Comparison of ENCODE assay signal across 26 mouse cellular contexts in genomic region chr2:164723276-164723675, GRCm38 (mm10). TPM values are rescaled to one million over a fixed set of nuclear protein-coding genes. Genes with fewer than 3 reads are reported as not detected.
DNase-seq lines count a peak whose midpoint lies in the region; ATAC-seq lines count a peak whose summit lies in the region.
"Had no signal": no experiment of that assay in that cellular context is flagged by ENCODE, and none has a peak within 500 bp of the region (broad histone marks: within the 10 kb centered on the region; RNA-seq: fewer than 3 reads in every experiment).

No protein-coding gene starts in this region.

- no peak overlapping the region for H3K4me3 ChIP-seq in limb, embryonic 15.5 days
- no peak overlapping the region for H3K4me3 ChIP-seq in limb, embryonic 10.5 days
- H3K4me3 ChIP-seq in forebrain, embryonic 16.5 days (replicated peaks; ENCODE audit: low read length): no peak overlapping the region

- no peak overlapping the region for H3K4me2 ChIP-seq in limb, embryonic 15.5 days
- H3K4me2 ChIP-seq in forebrain, embryonic 16.5 days (ENCODE audit: low read length): no peak overlapping the region

- no peak for DNase-seq in limb, embryonic 10.5 days (ENCODE audit: low spot score)
- DNase-seq in ES-CJ7 (ENCODE audit: low read depth, low spot score): peak; percentile 30
- DNase-seq in R1 (ENCODE audit: low read depth, low spot score): peak; percentile 74
- peak; percentile 56 for DNase-seq in ZHBTc4 (ENCODE audit: low read depth, low spot score)
- DNase-seq in B cell, adult 2 months: no peak
- no peak for DNase-seq in cerebellum, adult 11-12 months
- DNase-seq: adrenal gland, adult 2 months; adrenal gland, adult 8-10 months; adrenal gland, postnatal 10 days; adrenal gland, postnatal 14 days; adrenal gland, postnatal 25 days; adrenal gland, postnatal 36 days; cerebellum, adult 11 months; cerebellum, adult 18-20 months; cerebellum, adult 2 months; cerebellum, adult 8-10 months; cerebellum, adult 9-10 months; cerebellum, adult 9-11 months had no signal

- WGBS in limb, embryonic 15.5 days: 70% methylated on average over 4 of the region's 4 CpGs
- 68% methylated on average over 4 of the region's 4 CpGs for WGBS in limb, embryonic 10.5 days
- 55% methylated on average over 4 of the region's 4 CpGs for WGBS in forebrain, embryonic 16.5 days

- no peaks in the 10 kb centered on the region for H3K27me3 ChIP-seq in limb, embryonic 15.5 days
- H3K27me3 ChIP-seq in limb, embryonic 10.5 days (ENCODE audit: low read depth, poor library complexity, severe bottlenecking): no peaks in the 10 kb centered on the region
- no peaks in the 10 kb centered on the region for H3K27me3 ChIP-seq in forebrain, embryonic 16.5 days (replicated peaks; ENCODE audit: control insufficient read depth, insufficient read depth, low read length)

- no peaks in the 10 kb centered on the region for H3K4me1 ChIP-seq in limb, embryonic 15.5 days
- H3K4me1 ChIP-seq in limb, embryonic 10.5 days: no peaks in the 10 kb centered on the region
- H3K4me1 ChIP-seq in forebrain, embryonic 16.5 days (replicated peaks; ENCODE audit: control insufficient read depth, insufficient read depth, low read length): no peaks in the 10 kb centered on the region

- H3K9me3 ChIP-seq in limb, embryonic 15.5 days: no peaks in the 10 kb centered on the region
- H3K9me3 ChIP-seq in limb, embryonic 10.5 days (replicated peaks): no peaks in the 10 kb centered on the region
- H3K9me3 ChIP-seq in forebrain, embryonic 16.5 days (ENCODE audit: control insufficient read depth, low read length): no peaks in the 10 kb centered on the region
- H3K9me3 ChIP-seq: G1E had no signal

- H3K27ac ChIP-seq in limb, embryonic 15.5 days: no peak overlapping the region
- no peak overlapping the region for H3K27ac ChIP-seq in limb, embryonic 10.5 days
- H3K27ac ChIP-seq in forebrain, embryonic 16.5 days (ENCODE audit: low read length): no peak overlapping the region

- H3K36me3 ChIP-seq in limb, embryonic 15.5 days: no peaks in the 10 kb centered on the region
- no peaks in the 10 kb centered on the region for H3K36me3 ChIP-seq in limb, embryonic 10.5 days
- H3K36me3 ChIP-seq in forebrain, embryonic 16.5 days (ENCODE audit: control insufficient read depth, insufficient read depth): no peaks in the 10 kb centered on the region
- H3K36me3 ChIP-seq: G1E had no signal

- no peak overlapping the region for H3K9ac ChIP-seq in limb, embryonic 15.5 days
- H3K9ac ChIP-seq in forebrain, embryonic 16.5 days (replicated peaks; ENCODE audit: low read depth, low read length): no peak overlapping the region

- 0 out of 2 replicates have a peak, but pooled peaks have one; percentile 30 for ATAC-seq in limb, embryonic 15.5 days (ENCODE audit: insufficient number of reproducible peaks, low FRiP score, low TSS enrichment, low read depth)
- no peak for ATAC-seq in forebrain, embryonic 16.5 days
- ATAC-seq: activated CD4-positive, CD25-positive, alpha-beta regulatory T cell, adult 4 months; CD4-positive, CD25-positive, alpha-beta regulatory T cell, adult 4 months; Patski had no signal

RNA-seq across cellular contexts. Expression of gene Spint5, which starts 8.2 kb away (rescaled TPM):
- polyA plus RNA-seq in limb, embryonic 15.5 days (2015; fragmentation: Nextera tagmentation; extraction: Ambion mirVana): not detected in 2 replicates
- not detected in 2 replicates for polyA plus RNA-seq in limb, embryonic 10.5 days (2016; fragmentation: Nextera tagmentation; extraction: Ambion mirVana)
- not detected in 2 replicates for polyA plus RNA-seq in forebrain, embryonic 16.5 days (2015; fragmentation: Nextera tagmentation; extraction: Ambion mirVana)
- polyA plus RNA-seq: activated CD4-positive, CD25-positive, alpha-beta regulatory T cell, adult 4 months; adrenal gland, adult 2 months; brain, embryonic 14.5 days; C2C12; CD4-positive, CD25-positive, alpha-beta regulatory T cell, adult 4 months; cerebellum, adult 2 months; G1E; Patski had no signal

RNA-seq across cellular contexts. Expression of gene Wfdc3, which starts 22.5 kb away (rescaled TPM):
- 0.41 and 0.50 TPM in 2 replicates for polyA plus RNA-seq in limb, embryonic 15.5 days (2015; fragmentation: Nextera tagmentation; extraction: Ambion mirVana)
- 0.95 and 0.98 TPM in 2 replicates for polyA plus RNA-seq in limb, embryonic 10.5 days (2016; fragmentation: Nextera tagmentation; extraction: Ambion mirVana)
- 1.4 and 1.7 TPM in 2 replicates for polyA plus RNA-seq in forebrain, embryonic 16.5 days (2015; fragmentation: Nextera tagmentation; extraction: Ambion mirVana)
- polyA plus RNA-seq: activated CD4-positive, CD25-positive, alpha-beta regulatory T cell, adult 4 months; CD4-positive, CD25-positive, alpha-beta regulatory T cell, adult 4 months had no signal

RNA-seq across cellular contexts. Expression of gene Dnttip1, which starts 22.5 kb away (rescaled TPM):
- 61.0 and 63.9 TPM in 2 replicates for polyA plus RNA-seq in limb, embryonic 15.5 days (2015; fragmentation: Nextera tagmentation; extraction: Ambion mirVana)
- polyA plus RNA-seq in limb, embryonic 10.5 days (2016; fragmentation: Nextera tagmentation; extraction: Ambion mirVana): 93.1 and 93.2 TPM in 2 replicates
- 67.5 and 72.9 TPM in 2 replicates for polyA plus RNA-seq in forebrain, embryonic 16.5 days (2015; fragmentation: Nextera tagmentation; extraction: Ambion mirVana)

RNA-seq across cellular contexts. Expression of gene Spint4, which starts 25.0 kb away (rescaled TPM):
- polyA plus RNA-seq in limb, embryonic 15.5 days (2015; fragmentation: Nextera tagmentation; extraction: Ambion mirVana): not detected in 2 replicates
- not detected in 2 replicates for polyA plus RNA-seq in limb, embryonic 10.5 days (2016; fragmentation: Nextera tagmentation; extraction: Ambion mirVana)
- not detected in 2 replicates for polyA plus RNA-seq in forebrain, embryonic 16.5 days (2015; fragmentation: Nextera tagmentation; extraction: Ambion mirVana)
- polyA plus RNA-seq: activated CD4-positive, CD25-positive, alpha-beta regulatory T cell, adult 4 months; adrenal gland, adult 2 months; brain, embryonic 14.5 days; C2C12; CD4-positive, CD25-positive, alpha-beta regulatory T cell, adult 4 months; cerebellum, adult 2 months; G1E; Patski had no signal

RNA-seq across cellular contexts. Expression of gene Wfdc13, which starts 38.4 kb away (rescaled TPM):
- 0.18 TPM in 1 of 2 replicates, not detected in the other for polyA plus RNA-seq in limb, embryonic 15.5 days (2015; fragmentation: Nextera tagmentation; extraction: Ambion mirVana)
- not detected in 2 replicates for polyA plus RNA-seq in limb, embryonic 10.5 days (2016; fragmentation: Nextera tagmentation; extraction: Ambion mirVana)
- not detected in 2 replicates for polyA plus RNA-seq in forebrain, embryonic 16.5 days (2015; fragmentation: Nextera tagmentation; extraction: Ambion mirVana)
- polyA plus RNA-seq: activated CD4-positive, CD25-positive, alpha-beta regulatory T cell, adult 4 months; adrenal gland, adult 2 months; brain, embryonic 14.5 days; C2C12; CD4-positive, CD25-positive, alpha-beta regulatory T cell, adult 4 months; cerebellum, adult 2 months; G1E; Patski had no signal

Comparison
In these comparisons a context has a peak if more than half of its experiments do, and no peak if none do; other contexts are left out.
1. DNase-seq: peak in ES-CJ7 (single experiment), R1 (single experiment) and ZHBTc4 (single experiment); none in limb, embryonic 10.5 days (single experiment), B cell, adult 2 months (0 of 2) and cerebellum, adult 11-12 months (single experiment).